8 mouse cellular contexts compared by ENCODE assay signal in the genomic region with DNA sequence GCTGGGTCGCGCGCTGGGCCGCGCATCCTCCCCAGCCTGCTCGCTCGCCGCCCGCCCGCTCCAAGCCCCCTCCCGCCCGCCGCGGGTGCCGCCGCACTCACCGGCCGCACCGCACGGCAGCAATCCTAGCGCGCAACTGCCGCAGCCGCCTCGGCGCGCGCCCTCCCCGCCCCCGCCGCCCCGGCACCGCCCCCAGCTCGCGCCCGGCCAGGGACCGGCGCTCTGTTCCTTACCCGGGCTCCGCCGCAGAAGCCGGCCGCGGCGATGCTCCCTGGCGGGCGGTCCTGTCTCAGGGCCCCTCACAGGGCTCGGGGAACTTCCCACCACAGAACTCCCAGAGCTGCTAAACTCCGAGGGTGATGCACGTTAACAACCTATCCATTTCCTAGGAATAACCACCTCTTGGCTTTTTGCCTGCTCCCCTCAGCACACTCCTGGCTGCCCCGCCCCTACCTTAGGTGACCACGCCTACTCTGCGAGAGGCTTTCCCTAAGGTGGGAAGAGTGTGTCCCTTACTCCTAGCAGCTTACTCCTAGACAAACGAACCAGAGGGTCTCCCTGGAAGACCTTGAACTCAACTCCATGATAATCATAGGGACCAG. TPM values are rescaled to one million over a fixed set of nuclear protein-coding genes. Genes with fewer than 3 reads are reported as not detected.
DNase-seq lines count a peak whose midpoint lies in the region; ATAC-seq and TF ChIP-seq lines count a peak whose summit lies in the region.

No protein-coding gene starts in this region.

- no peaks in the 10 kb centered on the region for H3K36me3 ChIP-seq in embryonic facial prominence, embryonic 11.5 days (replicated peaks; ENCODE audit: control insufficient read depth, insufficient read depth, low read depth, low read length)
- H3K36me3 ChIP-seq in heart, adult 2 months (ENCODE audit: control insufficient read depth, insufficient read depth, low read length) = peaks cover 6% of the 10 kb centered on the region
- no peaks in the 10 kb centered on the region for H3K36me3 ChIP-seq in limb, embryonic 15.5 days
- H3K36me3 ChIP-seq in midbrain, embryonic 16.5 days (ENCODE audit: control insufficient read depth, insufficient read depth, low read length) = no peaks in the 10 kb centered on the region

- H3K4me3 ChIP-seq in embryonic facial prominence, embryonic 11.5 days (ENCODE audit: low read depth, low read length) = peak overlapping the region; percentile 76
- H3K4me3 ChIP-seq in heart, adult 2 months = peak overlapping the region; percentile 56
- H3K4me3 ChIP-seq in limb, embryonic 15.5 days = peak overlapping the region; percentile 82
- H3K4me3 ChIP-seq in midbrain, embryonic 16.5 days (ENCODE audit: low read depth, low read length) = peak overlapping the region; percentile 77

- H3K9ac ChIP-seq in embryonic facial prominence, embryonic 11.5 days (replicated peaks; ENCODE audit: low read length) = peak overlapping the region; percentile 92
- peak overlapping the region; percentile 73 for H3K9ac ChIP-seq in heart, adult 2 months (ENCODE audit: low read depth, low read length)
- H3K9ac ChIP-seq in limb, embryonic 15.5 days = peak overlapping the region; percentile 91
- peak overlapping the region; percentile 91 for H3K9ac ChIP-seq in midbrain, embryonic 16.5 days (ENCODE audit: low read depth, low read length)

- TF ChIP-seq CTCF in heart, adult 2 months (IDR thresholded peaks at IDR 0.05) = 0 out of 2 replicates have a peak, but pooled peaks have one; percentile 9

- DNase-seq in 416B (ENCODE audit: low read depth) = peak; percentile 77
- peak; percentile 84 for DNase-seq in adrenal gland, postnatal 25 days
- DNase-seq in embryonic facial prominence, embryonic 11.5 days (ENCODE audit: low spot score) = peak; percentile 85
- peak; percentile 87 to 88 for DNase-seq in heart, adult 2 months
- peak; percentile 89 for DNase-seq in kidney, adult 18-20 months
- peak; percentile 87 to 90 for DNase-seq in spleen, postnatal 10 days (ENCODE audit: low spot score in 2 of 2)

- no peaks in the 10 kb centered on the region for H3K9me3 ChIP-seq in embryonic facial prominence, embryonic 11.5 days (replicated peaks; ENCODE audit: control insufficient read depth, low read length)
- H3K9me3 ChIP-seq in limb, embryonic 15.5 days = no peaks in the 10 kb centered on the region
- no peaks in the 10 kb centered on the region for H3K9me3 ChIP-seq in midbrain, embryonic 16.5 days (replicated peaks; ENCODE audit: control insufficient read depth, low read length, poor library complexity, severe bottlenecking)

- no peak for TF ChIP-seq EP300 in heart, adult 2 months (IDR thresholded peaks at IDR 0.05; ENCODE audit: insufficient read depth, low read depth, low read length)

- WGBS in embryonic facial prominence, embryonic 11.5 days = under 1% methylated on average over 38 of the region's 54 CpGs
- 2% methylated on average over 45 of the region's 54 CpGs for WGBS in heart, adult 2 months
- 0% methylated on average over 24 of the region's 54 CpGs for WGBS in limb, embryonic 15.5 days
- 0% methylated on average over 7 of the region's 54 CpGs for WGBS in midbrain, embryonic 16.5 days

- peak; percentile 89 for ATAC-seq in embryonic facial prominence, embryonic 11.5 days (replicated peaks; ENCODE audit: insufficient number of reproducible peaks, low FRiP score, low TSS enrichment, low read depth)
- peak; percentile 88 for ATAC-seq in limb, embryonic 15.5 days (ENCODE audit: insufficient number of reproducible peaks, low FRiP score, low TSS enrichment, low read depth)
- ATAC-seq in midbrain, embryonic 16.5 days = peak; percentile 94

- H3K4me2 ChIP-seq in embryonic facial prominence, embryonic 11.5 days (ENCODE audit: low read depth, low read length) = peak overlapping the region; percentile 62
- peak overlapping the region; percentile 59 for H3K4me2 ChIP-seq in limb, embryonic 15.5 days
- peak overlapping the region; percentile 84 for H3K4me2 ChIP-seq in midbrain, embryonic 16.5 days (ENCODE audit: low read length)

- peak overlapping the region; percentile 96 for H3K27ac ChIP-seq in embryonic facial prominence, embryonic 11.5 days (replicated peaks; ENCODE audit: low read depth, low read length)
- peak overlapping the region; percentile 84 for H3K27ac ChIP-seq in heart, adult 2 months
- H3K27ac ChIP-seq in limb, embryonic 15.5 days = peak overlapping the region; percentile 99
- peak overlapping the region; percentile 99 for H3K27ac ChIP-seq in midbrain, embryonic 16.5 days (ENCODE audit: low read length)

- TF ChIP-seq POLR2A in heart, adult 2 months (IDR thresholded peaks at IDR 0.05; ENCODE audit: insufficient read depth, low read depth, low read length) = no peak

- intact Hi-C loops in heart, adult 2 months (cut with DNase I) = no loop called here

- no peaks in the 10 kb centered on the region for H3K4me1 ChIP-seq in embryonic facial prominence, embryonic 11.5 days (ENCODE audit: control insufficient read depth, insufficient read depth, low read length)
- H3K4me1 ChIP-seq in heart, adult 2 months (ENCODE audit: control insufficient read depth, insufficient read depth, low read length) = peaks cover 6% of the 10 kb centered on the region
- peaks cover 33% of the 10 kb centered on the region for H3K4me1 ChIP-seq in limb, embryonic 15.5 days
- peaks cover 27% of the 10 kb centered on the region for H3K4me1 ChIP-seq in midbrain, embryonic 16.5 days (ENCODE audit: control insufficient read depth, insufficient read depth, low read length)

- no peaks in the 10 kb centered on the region for H3K27me3 ChIP-seq in embryonic facial prominence, embryonic 11.5 days (ENCODE audit: control insufficient read depth, insufficient read depth, low read length)
- no peaks in the 10 kb centered on the region for H3K27me3 ChIP-seq in heart, adult 2 months (ENCODE audit: control insufficient read depth, insufficient read depth, low read length)
- H3K27me3 ChIP-seq in limb, embryonic 15.5 days = no peaks in the 10 kb centered on the region
- no peaks in the 10 kb centered on the region for H3K27me3 ChIP-seq in midbrain, embryonic 16.5 days (ENCODE audit: control insufficient read depth, insufficient read depth, low read depth, low read length)

- peaks cover 2% of the 10 kb centered on the region; the same call in 1 of the 2 replicates for H3K79me2 ChIP-seq in heart, adult 2 months (replicated peaks; ENCODE audit: control insufficient read depth, insufficient read depth, low read length)

RNA-seq across cellular contexts. Expression of gene Ina, which starts 52.2 kb away (rescaled TPM):
- total RNA-seq in adrenal gland, postnatal 25 days (2021) = 5.1 and 5.4 TPM in 2 replicates
- 37.0 and 49.6 TPM in 2 replicates for polyA plus RNA-seq in embryonic facial prominence, embryonic 11.5 days (2014; fragmentation: Nextera tagmentation; extraction: Ambion mirVana)
- total RNA-seq in heart, adult 2 months (2021) = under 1 TPM in 1 of 2 experiments, not detected in 1; 0.11 TPM
- polyA plus RNA-seq in heart, adult 2 months (2012; rRNA removed) = 0.04 and 0.09 TPM in 2 replicates
- polyA plus RNA-seq in limb, embryonic 15.5 days (2015; fragmentation: Nextera tagmentation; extraction: Ambion mirVana) = 0.56 and 0.68 TPM in 2 replicates
- 424 and 528 TPM in 2 replicates for polyA plus RNA-seq in midbrain, embryonic 16.5 days (2015; fragmentation: Nextera tagmentation; extraction: Ambion mirVana)

RNA-seq across cellular contexts. Expression of gene Nt5c2, which starts 52.7 kb away (rescaled TPM):
- 59.5 and 64.5 TPM in 2 replicates for total RNA-seq in adrenal gland, postnatal 25 days (2021)
- polyA plus RNA-seq in embryonic facial prominence, embryonic 11.5 days (2014; fragmentation: Nextera tagmentation; extraction: Ambion mirVana) = 72.5 and 90.4 TPM in 2 replicates
- 10 to 100 TPM; 58.2 to 63.9 TPM for total RNA-seq in heart, adult 2 months (2021)
- 16.7 and 24.5 TPM in 2 replicates for polyA plus RNA-seq in heart, adult 2 months (2012; rRNA removed)
- 70.4 and 71.5 TPM in 2 replicates for polyA plus RNA-seq in limb, embryonic 15.5 days (2015; fragmentation: Nextera tagmentation; extraction: Ambion mirVana)
- 85.7 and 93.4 TPM in 2 replicates for polyA plus RNA-seq in midbrain, embryonic 16.5 days (2015; fragmentation: Nextera tagmentation; extraction: Ambion mirVana)

Comparison
In these comparisons a context has a peak if more than half of its experiments do, and no peak if none do; other contexts are left out.
1. Peak in every context shown above with its lines: DNase-seq, ATAC-seq, H3K4me3 ChIP-seq and H3K27ac ChIP-seq.
2. RNA of gene Ina, which starts 52.2 kb away (polyA plus RNA-seq): 424 to 528 TPM in midbrain, embryonic 16.5 days and 37.0 to 49.6 TPM in embryonic facial prominence, embryonic 11.5 days; 0.56 to 0.68 TPM in limb, embryonic 15.5 days and 0.04 to 0.09 TPM in heart, adult 2 months; every median in the first group is over 10 times any median in the second.